Mouse (Mus musculus) heart, embryonic 11.5 days (tissue): ENCODE measurements at regions not wholly inside any gene's neighbourhood (a gene's known extent, or its start where the extent isn't known, plus 50 kb on each side); places are given as distances from the start of the nearest gene placed in this dataset.
A peak's percentile ranks its signal among the peaks of the same experiment; 100 is the strongest.
"Not testable (repeated sequence)": the region's sequence is repeated elsewhere in the genome, so short reads cannot be mapped to it uniquely, and the experiment has no call there.

Experiments used
- ATAC-seq: fragments of 200-750 bp; cut with Nextera tagmentation; replicated peaks from 2 replicates; pipeline ENCODE4 v1.8.0; 2017; ENCODE audit warnings: moderate library complexity; ENCODE audit not compliant: insufficient number of reproducible peaks, low FRiP score, low TSS enrichment
- H3K27ac ChIP-seq: fragments of 300-500 bp; sonication (generic); 2 replicates; pipeline ENCODE4 v1.5.1; 2014; ENCODE audit warnings: mild to moderate bottlenecking, low read depth, low read length
- H3K27me3 ChIP-seq: fragments of 300-500 bp; sonication (generic); 2 replicates; pipeline ENCODE4 v1.6.1; 2014; ENCODE audit warnings: mild to moderate bottlenecking, low read length, mixed read lengths; ENCODE audit not compliant: control insufficient read depth, insufficient read depth
- H3K36me3 ChIP-seq: fragments of 300-500 bp; sonication (generic); 2 replicates; pipeline ENCODE4 v1.6.1; 2014; ENCODE audit warnings: mild to moderate bottlenecking, low read length, moderate library complexity, mixed read lengths; ENCODE audit not compliant: control insufficient read depth, insufficient read depth
- H3K4me1 ChIP-seq: fragments of 300-500 bp; sonication (generic); 2 replicates; pipeline ENCODE4 v1.6.1; 2014; ENCODE audit warnings: low read length; ENCODE audit not compliant: control insufficient read depth, insufficient read depth
- H3K4me2 ChIP-seq: fragments of 300-500 bp; sonication (generic); 2 replicates; pipeline ENCODE4 v1.6.1; 2014; ENCODE audit warnings: mild to moderate bottlenecking, moderate library complexity
- H3K4me3 ChIP-seq: fragments of 300-500 bp; sonication (generic); 2 replicates; pipeline ENCODE4 v1.5.1; 2014; ENCODE audit warnings: low read depth, low read length
- H3K9ac ChIP-seq: fragments of 300-500 bp; sonication (generic); 2 replicates; pipeline ENCODE4 v1.6.1; 2014; ENCODE audit warnings: mild to moderate bottlenecking, low read depth, low read length, moderate library complexity
- H3K9me3 ChIP-seq: fragments of 300-500 bp; sonication (generic); replicated peaks from 2 replicates; pipeline ENCODE4 v1.6.1; 2016; ENCODE audit warnings: low read length; ENCODE audit not compliant: control insufficient read depth
- WGBS: fragments of 180-500 bp; shearing (Covaris S2); extraction: QIAGEN DNeasy Blood & Tissue Kit; methylation state at CpG from one replicate; pipeline ENCODE4 v1.1.7; 2014; ENCODE audit not compliant: insufficient replicate concordance; 5-methylcytosine and 5-hydroxymethylcytosine counted together

- peak; percentile 94 for ATAC-seq
- H3K27ac ChIP-seq, H3K4me2 ChIP-seq, H3K4me3 ChIP-seq, H3K27me3 ChIP-seq, H3K36me3 ChIP-seq, H3K4me1 ChIP-seq, H3K9me3 ChIP-seq, H3K9ac ChIP-seq: not testable (repeated sequence)
- 41% methylated on average over 2 of the region's 3 CpGs for WGBS
Observed at GRCm38 (mm10) chr16:3114473-3115335, 476.1 kb upstream of the Olfr161 start.

DNA sequence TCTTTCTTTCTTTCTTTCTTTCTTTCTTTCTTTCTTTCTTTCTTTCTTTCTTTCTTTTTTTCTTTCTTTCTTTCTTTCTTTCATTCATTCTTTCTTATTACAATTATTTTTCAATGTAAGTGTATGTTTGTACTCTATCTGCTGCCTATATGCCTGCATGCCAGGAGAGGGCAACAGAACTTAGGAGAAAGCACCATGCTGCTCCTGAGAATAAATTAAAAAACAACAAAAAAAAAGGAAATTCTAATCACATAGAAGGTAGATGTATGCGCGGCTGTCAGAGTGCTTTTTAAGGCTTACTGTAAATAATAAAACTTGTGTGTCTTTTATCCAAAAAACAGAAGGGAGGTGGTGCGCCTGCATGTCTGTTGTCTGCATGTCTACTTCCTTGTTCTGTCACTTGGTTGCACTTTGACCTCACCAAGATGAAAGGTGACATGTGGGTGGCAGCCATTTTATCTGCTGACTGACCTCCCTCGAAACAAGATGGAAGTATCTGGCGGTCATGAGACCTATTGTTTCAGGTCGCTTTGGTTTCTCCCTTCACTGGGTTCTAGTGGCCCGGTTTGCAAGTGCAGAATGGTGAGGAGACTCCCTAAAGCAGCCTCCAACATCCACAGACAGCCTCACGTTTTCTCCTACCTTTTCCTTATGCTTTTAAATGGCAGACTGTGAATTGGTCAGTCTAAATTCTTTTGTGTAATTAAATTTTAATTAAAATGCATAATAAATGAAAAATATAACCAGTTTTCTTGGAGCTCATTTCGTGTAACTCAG is 475.3 kb upstream of the Olfr161 start:
- H3K27me3 ChIP-seq, H3K4me3 ChIP-seq, H3K9me3 ChIP-seq, H3K27ac ChIP-seq, H3K4me2 ChIP-seq, H3K9ac ChIP-seq, H3K36me3 ChIP-seq, H3K4me1 ChIP-seq: not testable (repeated sequence)
- ATAC-seq = peak; percentile 83
- 69% methylated on average over 8 of the region's 9 CpGs for WGBS

DNA sequence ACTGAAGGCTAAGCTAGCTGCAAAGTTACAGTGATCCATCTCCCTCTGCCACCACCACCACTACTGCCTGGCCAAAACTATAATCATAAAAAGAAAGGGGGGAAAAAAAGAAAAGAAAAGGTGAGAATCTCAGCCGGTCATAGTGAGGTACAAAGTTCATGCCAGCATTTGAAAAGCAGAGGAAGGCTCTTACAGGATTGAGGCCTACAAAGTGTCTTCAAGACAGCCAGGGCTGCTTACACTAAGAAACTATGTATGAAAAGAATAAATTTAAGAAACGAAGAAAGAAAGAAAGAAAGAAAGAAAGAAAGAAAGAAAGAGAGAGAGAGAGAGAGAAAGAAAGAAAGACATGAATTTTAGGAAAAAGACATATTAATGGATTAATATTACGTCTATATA is 474.7 kb upstream of the Olfr161 start:
- H3K4me3 ChIP-seq, H3K4me2 ChIP-seq, H3K9ac ChIP-seq, H3K27ac ChIP-seq, H3K36me3 ChIP-seq, H3K9me3 ChIP-seq, H3K4me1 ChIP-seq, H3K27me3 ChIP-seq: not testable (repeated sequence)
- ATAC-seq = 0 out of 2 replicates have a peak, but pooled peaks have one; percentile 51
- WGBS = 62% methylated on average over 2 of the region's 3 CpGs

GRCm38 (mm10) chr16:3121216-3121615 is 469.6 kb upstream of the Olfr161 start:
- ATAC-seq = not testable (repeated sequence)

DNA sequence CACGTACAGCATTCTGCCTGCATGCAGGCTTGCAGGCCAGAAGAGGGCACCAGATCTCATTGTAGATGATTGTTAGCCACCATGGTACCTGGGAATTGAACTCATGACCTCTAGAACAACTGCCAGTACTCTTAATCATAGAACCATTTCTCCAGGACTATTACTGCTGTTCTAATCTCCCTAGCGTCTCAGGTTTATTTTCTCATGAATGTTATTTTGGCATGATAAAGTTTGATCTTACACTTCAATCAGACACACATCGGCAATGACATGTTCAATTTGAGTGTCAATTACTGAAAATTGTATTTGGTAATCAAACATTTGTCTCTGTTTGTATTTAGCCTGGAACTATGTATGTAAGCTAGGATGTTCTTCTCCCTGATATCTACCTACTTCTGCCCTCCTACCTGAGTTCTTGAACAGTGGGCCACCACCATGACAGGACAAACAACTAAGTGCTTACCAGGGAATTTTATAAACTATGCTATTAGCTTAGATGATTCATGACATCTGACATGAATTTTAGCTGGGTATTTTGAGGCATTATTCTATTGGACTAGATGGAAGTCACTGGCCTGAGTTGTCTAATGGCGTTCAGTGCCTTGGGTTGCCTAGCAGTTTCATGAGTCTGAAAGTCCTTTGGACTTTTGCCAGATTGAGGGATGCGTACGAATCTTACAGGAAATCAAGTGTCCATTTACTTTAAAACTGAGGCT is 468.5 kb upstream of the Olfr161 start:
- H3K27me3 ChIP-seq, H3K9me3 ChIP-seq, H3K4me3 ChIP-seq, H3K27ac ChIP-seq, H3K9ac ChIP-seq, H3K4me2 ChIP-seq, ATAC-seq, H3K36me3 ChIP-seq, H3K4me1 ChIP-seq: not testable (repeated sequence)
- WGBS = 49% methylated on average over 4 of the region's 6 CpGs

More at GRCm38 (mm10) chr16:3121216-3121615, 469.6 kb upstream of the Olfr161 start:
- not testable (repeated sequence) for H3K36me3 ChIP-seq, H3K27ac ChIP-seq, H3K4me2 ChIP-seq, H3K9me3 ChIP-seq, H3K27me3 ChIP-seq, H3K4me3 ChIP-seq, H3K4me1 ChIP-seq, H3K9ac ChIP-seq

- not testable (repeated sequence) for H3K9me3 ChIP-seq, H3K36me3 ChIP-seq
- ATAC-seq = peak; percentile 50; the same call in 1 of the 2 replicates
Observed at GRCm38 (mm10) chr16:3122861-3123477, 467.9 kb upstream of the Olfr161 start.

GRCm38 (mm10) chr16:3127317-3127716 is 463.5 kb upstream of the Olfr161 start:
- not testable (repeated sequence) for H3K27me3 ChIP-seq, ATAC-seq, H3K4me3 ChIP-seq, H3K9ac ChIP-seq, H3K36me3 ChIP-seq, H3K4me2 ChIP-seq, H3K4me1 ChIP-seq, H3K27ac ChIP-seq, H3K9me3 ChIP-seq
- 37% methylated on average over 2 of the region's 2 CpGs for WGBS

More at GRCm38 (mm10) chr16:3122861-3123477, 467.9 kb upstream of the Olfr161 start:
- not testable (repeated sequence) for H3K9ac ChIP-seq, H3K27ac ChIP-seq, H3K4me1 ChIP-seq, H3K4me2 ChIP-seq, H3K27me3 ChIP-seq, H3K4me3 ChIP-seq
- 61% methylated on average over 8 of the region's 8 CpGs for WGBS
